Mouse (Mus musculus): ENCODE results near the gene Ccdc142. TPM values are rescaled to one million over a fixed set of nuclear protein-coding genes. Genes with fewer than 3 reads are reported as not detected.

Ccdc142 gene
- 1 to 10 TPM; 1.0 to 1.8 TPM for total RNA-seq (2021)
- long read RNA-seq, experiment 1, result 0 reads
- long read RNA-seq, experiment 2, result 0 reads

GRCm38 (mm10) chr6:83101316-83101687 is at the start of gene Ccdc142, which contains the start of gene Gm42688:
TSS of gene Ccdc142 (plus strand) at chr6:83101601.
TSS of gene Gm42688 (plus strand) at chr6:83101617.
- peak; percentile 85 to 89 for DNase-seq
- intact Hi-C loops (cut with DNase I), result loop anchor here (1.0 to 2.0 kb wide), 3 partner anchors 23 to 103 kb away; partner anchors contain the start of gene Aup1

- intact Hi-C loops (cut with DNase I), result no loop called here
- DNase-seq, result no peak
Observed at GRCm38 (mm10) chr6:83053136-83053960, 48.1 kb upstream of the Ccdc142 start.

GRCm38 (mm10) chr6:83054074-83054851 is 47.1 kb upstream of the Ccdc142 start, which contains the start of gene Aup1:
TSS of gene Aup1 (plus strand) at chr6:83054521.
- peak; percentile 94 to 95 for DNase-seq
- intact Hi-C loops (cut with DNase I), result loop anchor here (1.0 kb wide), 2 partner anchors 47 to 56 kb away; partner anchors contain the start of genes Ccdc142 and Gm42688

GRCm38 (mm10) chr6:83054871-83055431 is 46.5 kb upstream of the Ccdc142 start, which contains the start of gene Htra2:
TSS of gene Htra2 (minus strand) at chr6:83055273.
- intact Hi-C loops (cut with DNase I), result loop anchor here (1.0 kb wide), 2 partner anchors 46 to 57 kb away; partner anchors contain the start of genes Ccdc142 and Gm42688
- DNase-seq, result no peak

GRCm38 (mm10) chr6:83057790-83058189 is 43.6 kb upstream of the Ccdc142 start, which contains the start of gene Dqx1:
TSS of gene Dqx1 (plus strand) at chr6:83057844.
- DNase-seq, result no peak
- intact Hi-C loops (cut with DNase I), result no loop called here

- no peak for DNase-seq
- intact Hi-C loops (cut with DNase I), result no loop called here
Observed at GRCm38 (mm10) chr6:83058725-83059124, 42.7 kb upstream of the Ccdc142 start.

GRCm38 (mm10) chr6:83065995-83066394 is 35.4 kb upstream of the Ccdc142 start:
- intact Hi-C loops (cut with DNase I), result no loop called here
- no peak for DNase-seq

GRCm38 (mm10) chr6:83066441-83066840 is 35.0 kb upstream of the Ccdc142 start:
- no peak for DNase-seq
- intact Hi-C loops (cut with DNase I), result no loop called here

- no peak for DNase-seq
- intact Hi-C loops (cut with DNase I), result no loop called here
Observed at GRCm38 (mm10) chr6:83068221-83068620, 33.2 kb upstream of the Ccdc142 start.

- no peak for DNase-seq
- intact Hi-C loops (cut with DNase I), result no loop called here
Observed at GRCm38 (mm10) chr6:83068706-83069487, 32.5 kb upstream of the Ccdc142 start.

GRCm38 (mm10) chr6:83069488-83070246 is 31.7 kb upstream of the Ccdc142 start:
- no peak for DNase-seq

GRCm38 (mm10) chr6:83070247-83070310 is 31.3 kb upstream of the Ccdc142 start, which contains the start of gene Tlx2:
TSS of gene Tlx2 (minus strand) at chr6:83070293.
- intact Hi-C loops (cut with DNase I), result loop anchor here (10.0 kb wide), 1 partner anchor 325 kb away; no protein-coding TSS in a partner anchor
- DNase-seq, result no peak

More at GRCm38 (mm10) chr6:83069488-83070246, 31.7 kb upstream of the Ccdc142 start:
- intact Hi-C loops (cut with DNase I), result loop anchor here (10.0 kb wide), 1 partner anchor 325 kb away; no protein-coding TSS in a partner anchor

GRCm38 (mm10) chr6:83070311-83071219 is 30.8 kb upstream of the Ccdc142 start:
- DNase-seq, result peak; percentile 28 to 42
- intact Hi-C loops (cut with DNase I), result loop anchor here (10.0 kb wide), 1 partner anchor 326 kb away; no protein-coding TSS in a partner anchor

GRCm38 (mm10) chr6:83071220-83071619 is 30.2 kb upstream of the Ccdc142 start:
- intact Hi-C loops (cut with DNase I), result loop anchor here (10.0 kb wide), 1 partner anchor 326 kb away; no protein-coding TSS in a partner anchor
- no peak for DNase-seq

- no peak for DNase-seq
- intact Hi-C loops (cut with DNase I), result loop anchor here (10.0 kb wide), 1 partner anchor 330 kb away; no protein-coding TSS in a partner anchor
Observed at GRCm38 (mm10) chr6:83074979-83075378, 26.4 kb upstream of the Ccdc142 start.

- intact Hi-C loops (cut with DNase I), result loop anchor here (2.0 to 10.0 kb wide), 3 partner anchors 23 to 333 kb away; partner anchors contain the start of genes Ccdc142 and Gm42688
- peak in 1 of 2 experiments; percentile 37 for DNase-seq
Observed at GRCm38 (mm10) chr6:83077630-83078323, 23.6 kb upstream of the Ccdc142 start, which contains the start of gene Pcgf1. TSS of gene Pcgf1 (plus strand) at chr6:83077869.

GRCm38 (mm10) chr6:83078324-83078858 is 23.0 kb upstream of the Ccdc142 start:
- peak; percentile 100 for DNase-seq

More at GRCm38 (mm10) chr6:83078324-83078858, 23.0 kb upstream of the Ccdc142 start:
- intact Hi-C loops (cut with DNase I), result loop anchor here (2.0 to 10.0 kb wide), 3 partner anchors 22 to 334 kb away; partner anchors contain the start of genes Ccdc142 and Gm42688

Data from heart, postnatal 14 days (tissue).